Mouse (Mus musculus): ENCODE data around the gene Clec16a.

Gene Clec16a

DNA sequence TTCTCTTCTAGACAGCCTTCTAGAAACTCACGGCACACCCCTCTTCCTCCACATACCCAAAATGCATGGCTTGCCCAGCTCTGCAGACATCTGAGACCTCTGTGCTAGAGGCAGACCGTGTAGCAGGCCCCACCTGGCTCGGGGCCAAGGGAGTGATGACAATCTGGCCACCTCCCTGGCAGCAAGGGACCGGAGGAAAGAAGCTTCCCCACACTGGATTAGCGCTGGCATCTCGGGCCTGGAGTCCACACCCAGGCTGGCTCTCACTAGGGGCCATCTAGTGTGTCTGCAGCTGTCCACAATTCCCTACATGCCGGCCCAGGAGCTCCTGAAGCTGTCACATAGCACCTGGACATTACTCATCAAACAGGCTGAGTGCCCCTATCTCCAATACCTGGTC, 10.6 kb upstream of the Clec16a start:
- DNase-seq (ENCODE audit: low read depth, low spot score) = no peak

- peak; percentile 28 for DNase-seq (ENCODE audit: low read depth, low spot score)
Measured at GRCm38 (mm10) chr16:10536323-10536722, 8.8 kb upstream of the Clec16a start.

DNA sequence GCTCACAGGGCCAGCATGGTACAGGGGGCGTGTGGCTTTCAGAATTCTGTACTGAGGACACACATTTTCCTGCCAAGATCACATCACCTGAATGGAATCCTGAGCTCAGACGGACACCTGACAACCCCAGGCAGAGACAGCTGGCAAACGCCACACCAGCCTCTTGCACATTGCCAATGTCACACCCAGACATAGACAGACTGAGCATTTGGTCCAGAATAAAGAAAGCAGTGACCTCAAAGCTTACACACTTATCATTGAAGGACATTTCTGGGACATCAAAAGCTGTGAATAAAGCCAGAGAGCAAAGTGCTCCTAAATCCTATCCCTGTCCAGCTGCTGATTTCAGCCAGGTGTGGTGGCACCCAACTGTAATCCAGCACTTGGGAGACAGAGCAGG, 8.2 kb upstream of the Clec16a start:
- no peak for DNase-seq (ENCODE audit: low read depth, low spot score)

DNA sequence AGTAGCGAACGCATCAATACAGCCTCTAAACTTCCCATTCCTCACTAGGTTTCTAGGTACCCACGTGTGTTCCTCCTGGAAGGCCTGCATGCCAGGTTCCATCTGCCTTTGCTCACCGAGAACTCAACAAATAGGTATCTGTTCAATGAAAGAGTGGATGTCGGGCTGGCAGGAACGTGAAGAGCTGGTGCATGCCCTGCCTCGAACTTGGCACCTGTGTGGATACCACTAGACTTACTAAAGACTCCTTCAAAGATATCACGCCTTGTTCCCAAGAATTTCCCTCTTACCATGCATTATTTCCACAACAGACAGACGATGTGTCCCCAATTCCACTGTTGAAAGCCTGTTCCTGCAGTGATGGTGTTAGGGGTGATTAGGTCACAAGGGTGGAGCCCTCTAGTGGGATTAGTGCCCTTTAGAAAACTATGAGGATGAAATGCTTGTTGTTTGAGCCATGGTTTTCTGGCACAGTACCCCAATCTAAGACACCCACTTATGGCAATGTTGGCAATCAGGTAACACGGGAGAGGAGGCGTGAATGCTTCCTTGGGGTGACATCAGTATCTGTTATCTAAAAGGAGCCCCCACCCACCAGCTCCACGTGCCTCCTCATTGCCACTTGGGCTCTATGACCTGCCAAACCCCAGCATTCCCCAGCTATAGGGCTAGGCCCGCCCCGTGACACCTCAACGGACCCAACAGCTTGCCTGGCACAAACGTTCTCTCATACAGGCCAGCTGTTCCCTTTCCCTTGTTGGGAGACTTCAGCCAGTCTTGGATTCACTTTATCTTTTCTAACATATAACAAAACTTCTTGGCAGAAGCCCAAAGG, 4.2 kb upstream of the Clec16a start:
- DNase-seq (ENCODE audit: low read depth, low spot score) = no peak

GRCm38 (mm10) chr16:10541598-10541930, 3.6 kb upstream of the Clec16a start:
- peak; percentile 38 for DNase-seq (ENCODE audit: low read depth, low spot score)

- DNase-seq (ENCODE audit: low read depth, low spot score) = no peak
Measured at GRCm38 (mm10) chr16:10542266-10542665, 2.9 kb upstream of the Clec16a start.

- peak; percentile 97 for DNase-seq (ENCODE audit: low read depth, low spot score)
Measured at GRCm38 (mm10) chr16:10542698-10543365, 2.3 kb upstream of the Clec16a start, which contains the start of gene Dexi. TSS of gene Dexi (minus strand) at chr16:10543054.

DNA sequence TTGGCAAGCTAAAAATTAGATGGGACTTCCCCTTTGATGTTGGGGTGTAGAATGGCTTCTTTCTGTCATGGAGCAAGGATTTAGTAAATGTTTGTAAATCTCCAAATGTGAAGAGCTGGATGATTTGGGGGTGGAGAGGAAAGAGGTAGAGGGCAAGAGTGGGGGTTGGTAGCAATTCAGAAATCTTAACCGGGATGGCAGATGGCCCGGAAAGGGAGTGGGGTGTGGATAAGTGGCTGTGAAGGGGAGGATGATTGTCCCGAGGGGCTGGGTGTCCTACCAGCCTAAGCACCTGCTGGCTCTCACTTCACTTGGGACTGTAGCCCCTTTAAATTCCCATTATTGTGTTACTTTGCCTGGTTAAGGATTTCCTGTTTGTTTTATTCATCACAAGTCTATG, 1.7 kb downstream of the Clec16a start:
- no peak for DNase-seq (ENCODE audit: low read depth, low spot score)

- DNase-seq (ENCODE audit: low read depth, low spot score) = no peak
Measured at GRCm38 (mm10) chr16:10548938-10549337, 3.8 kb downstream of the Clec16a start.

DNA sequence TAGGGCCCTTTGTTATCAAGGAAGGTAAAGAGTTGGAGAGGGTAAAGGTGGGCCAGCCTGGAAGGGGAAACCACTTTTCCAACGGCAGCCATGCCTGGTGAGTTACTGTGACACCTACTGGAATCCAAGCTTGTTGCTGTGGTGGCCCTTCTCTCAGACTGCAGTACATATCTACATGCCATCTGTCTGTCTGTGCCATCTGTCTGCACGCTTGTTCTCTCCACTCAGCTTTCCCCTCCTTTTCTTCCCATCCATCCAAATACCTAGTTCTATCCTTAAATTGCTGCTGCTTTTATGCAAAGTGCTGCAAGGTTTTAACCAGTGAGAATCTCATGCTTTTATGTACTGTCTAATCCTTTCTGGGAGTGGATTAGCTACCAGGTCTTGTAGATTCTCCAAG, 4.5 kb downstream of the Clec16a start:
- DNase-seq (ENCODE audit: low read depth, low spot score) = no peak

DNA sequence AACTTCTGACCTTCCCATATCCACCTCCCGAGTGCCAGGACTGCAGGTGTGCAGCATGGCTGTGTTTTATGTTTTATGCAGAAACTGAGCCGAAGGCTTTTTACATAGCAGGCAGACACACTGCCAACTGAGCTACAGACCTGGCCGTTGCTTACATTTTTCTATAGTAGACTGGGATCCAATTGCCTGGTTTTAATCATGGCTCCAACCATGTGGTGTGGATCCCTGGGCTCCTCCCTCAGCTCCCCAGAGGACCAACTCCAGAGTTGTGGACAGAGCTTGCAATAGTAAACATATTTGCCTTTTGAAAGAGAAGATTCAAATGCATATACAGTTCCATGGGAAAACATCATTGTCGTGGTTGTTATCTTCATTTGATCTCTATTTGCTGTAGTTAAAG, 6.5 kb downstream of the Clec16a start:
- no peak for DNase-seq (ENCODE audit: low read depth, low spot score)

DNA sequence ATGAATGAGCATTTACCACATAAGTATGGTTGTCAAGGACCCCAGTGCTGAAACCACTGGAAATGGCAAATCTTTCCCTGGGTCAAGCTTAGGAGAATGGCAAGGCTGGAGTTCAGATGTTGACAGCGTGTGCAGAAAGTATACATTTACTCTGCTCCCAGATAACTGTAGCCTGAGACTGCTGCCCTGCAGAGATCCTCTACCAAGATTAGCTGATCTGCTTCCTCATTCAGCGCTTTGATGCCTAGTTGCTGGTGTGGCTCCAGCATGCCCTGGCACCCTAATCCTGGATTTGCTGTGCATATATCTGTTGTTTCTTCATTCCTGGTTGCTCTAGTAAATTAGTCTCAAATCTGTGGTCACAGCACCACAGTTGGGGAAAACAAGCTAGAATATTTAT, 8.7 kb downstream of the Clec16a start:
- no peak for DNase-seq (ENCODE audit: low read depth, low spot score)

DNA sequence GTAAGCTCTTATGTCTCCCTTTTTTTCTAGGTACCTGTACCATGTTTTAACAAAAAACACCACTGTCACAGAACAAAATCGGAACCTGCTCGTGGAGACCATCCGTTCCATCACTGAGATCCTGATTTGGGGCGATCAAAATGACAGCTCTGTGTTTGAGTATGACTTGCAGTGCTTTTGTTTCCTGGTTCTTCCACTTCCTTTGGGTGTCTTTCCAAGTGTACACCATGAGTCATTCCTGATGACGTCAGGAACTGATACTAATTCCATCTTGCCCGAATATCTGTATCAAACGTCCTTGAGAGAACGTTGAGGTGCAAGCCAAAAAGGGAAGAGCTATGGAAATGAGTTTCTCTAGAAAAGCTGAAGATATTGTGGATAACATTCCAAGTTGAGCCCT, 14.9 kb downstream of the Clec16a start:
- no peak for DNase-seq (ENCODE audit: low read depth, low spot score)

GRCm38 (mm10) chr16:10565278-10565885, 20.2 kb downstream of the Clec16a start:
- DNase-seq (ENCODE audit: low read depth, low spot score) = peak; percentile 91

- peak; percentile 53 for DNase-seq (ENCODE audit: low read depth, low spot score)
Measured at GRCm38 (mm10) chr16:10567153-10567552, 22.0 kb downstream of the Clec16a start.

DNA sequence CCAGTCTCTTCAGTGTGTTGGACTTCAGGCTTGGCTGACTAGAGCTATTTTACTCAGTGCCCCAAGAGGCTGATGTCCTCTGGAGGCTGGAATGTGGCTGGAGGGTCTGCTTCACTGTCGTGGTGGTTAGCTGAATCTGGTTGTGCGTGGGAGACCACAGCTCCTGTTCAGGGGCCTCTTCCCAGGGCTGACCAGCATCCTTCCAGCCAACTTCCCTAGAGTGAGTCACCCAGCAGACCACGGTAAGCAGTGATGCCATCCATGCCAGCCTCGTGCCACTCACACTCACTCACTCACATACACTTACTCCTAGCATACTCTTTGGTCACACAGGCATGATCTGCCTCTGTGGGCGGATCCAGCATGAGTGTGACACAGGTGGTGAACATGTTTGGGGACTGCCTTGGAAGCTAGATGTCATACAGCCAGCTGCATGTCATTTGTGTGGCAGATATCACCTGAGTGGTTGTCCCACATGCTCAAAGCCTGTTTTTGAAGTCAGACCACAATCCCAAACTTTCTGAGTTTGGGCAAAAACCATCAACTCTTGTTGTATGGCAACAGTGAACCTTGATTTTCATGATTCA, 24.8 kb downstream of the Clec16a start:
- no peak for DNase-seq (ENCODE audit: low read depth, low spot score)

GRCm38 (mm10) chr16:10570708-10571107, 25.6 kb downstream of the Clec16a start:
- DNase-seq (ENCODE audit: low read depth, low spot score) = no peak

- DNase-seq (ENCODE audit: low read depth, low spot score) = peak; percentile 69
Measured at GRCm38 (mm10) chr16:10571820-10572219, 26.7 kb downstream of the Clec16a start.

DNA sequence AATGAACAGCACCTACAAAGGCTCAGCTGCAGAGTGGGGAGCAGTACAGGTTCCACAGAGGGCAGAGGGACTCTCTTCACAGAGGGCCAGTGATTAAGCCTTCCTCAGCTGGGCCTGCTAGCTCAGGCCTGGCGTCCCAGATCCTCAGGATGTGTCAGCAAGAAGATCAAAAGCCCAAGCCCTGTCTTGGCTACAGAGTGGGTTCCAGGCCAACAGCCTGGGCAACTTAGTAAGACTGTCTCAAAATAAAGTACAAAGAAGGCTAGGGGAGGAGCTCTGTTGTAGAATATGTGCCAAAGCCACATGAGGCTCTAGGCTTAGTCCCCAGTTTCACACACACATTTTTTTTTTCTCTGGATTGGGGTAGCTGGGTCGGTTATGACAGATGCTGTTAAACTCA, 29.8 kb downstream of the Clec16a start:
- DNase-seq (ENCODE audit: low read depth, low spot score) = no peak

GRCm38 (mm10) chr16:10575915-10576314, 30.8 kb downstream of the Clec16a start:
- no peak for DNase-seq (ENCODE audit: low read depth, low spot score)

GRCm38 (mm10) chr16:10577548-10577947, 32.4 kb downstream of the Clec16a start:
- DNase-seq (ENCODE audit: low read depth, low spot score) = no peak

- DNase-seq (ENCODE audit: low read depth, low spot score) = no peak
Measured at GRCm38 (mm10) chr16:10578376-10578775, 33.2 kb downstream of the Clec16a start.
